Mouse (Mus musculus) monocyte, adult 5-6 weeks (primary cell): ENCODE results near the gene Sarnp. TPM values are rescaled to one million over a fixed set of nuclear protein-coding genes. Genes with fewer than 3 reads are reported as not detected.

Experiments
- ATAC-seq: fragments of 153-309, 156-312 bp; replicated peaks from 2 replicates; pipeline ENCODE4 v1.8.0; 2017; ENCODE audit warnings: mild to moderate bottlenecking; ENCODE audit not compliant: low TSS enrichment, insufficient number of reproducible peaks, severe bottlenecking, poor library complexity, low FRiP score
- total RNA-seq: library from RNA; stranded (forward); fragments of 200-1000, 200-491, 200-594 nt; gene quantifications from 3 replicates; pipeline ENCODE4 v1.2.3, GENCODE M21; 2017

The Sarnp gene
- total RNA-seq, 1 experiment from 2014 or later: 244 TPM

GRCm38 (mm10) chr10:128908778-128909448 lies 91.8 kb downstream of the Sarnp start:
- ATAC-seq: no peak

- no peak for ATAC-seq
Observed at GRCm38 (mm10) chr10:128909567-128910028, 92.5 kb downstream of the Sarnp start.

- ATAC-seq: no peak
Observed at GRCm38 (mm10) chr10:128910066-128910841, 93.1 kb downstream of the Sarnp start.

GRCm38 (mm10) chr10:128911430-128911829 lies 94.3 kb downstream of the Sarnp start:
- no peak for ATAC-seq

- no peak for ATAC-seq
Observed at GRCm38 (mm10) chr10:128912268-128912667, 95.1 kb downstream of the Sarnp start.

DNA sequence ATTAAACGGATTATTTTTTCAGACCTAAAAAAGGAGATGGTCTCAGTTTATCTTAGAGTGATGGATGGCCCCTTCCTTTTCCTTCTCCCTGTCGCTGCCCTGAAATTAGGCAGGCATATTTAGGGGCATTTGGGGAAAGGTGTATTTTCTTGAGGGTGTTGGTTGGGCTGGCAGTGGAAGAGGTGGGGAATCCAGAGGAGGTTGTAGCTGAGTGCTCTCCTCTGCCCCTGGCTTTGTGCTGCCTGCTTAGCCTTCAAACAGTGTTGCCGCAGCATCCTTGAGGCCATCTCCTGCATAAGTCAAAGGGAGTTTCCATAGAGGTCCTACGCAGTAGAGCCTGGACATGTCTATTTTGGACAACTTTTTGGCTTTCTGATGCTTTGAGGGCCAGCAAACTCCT lies 95.7 kb downstream of the Sarnp start:
- ATAC-seq: no peak

DNA sequence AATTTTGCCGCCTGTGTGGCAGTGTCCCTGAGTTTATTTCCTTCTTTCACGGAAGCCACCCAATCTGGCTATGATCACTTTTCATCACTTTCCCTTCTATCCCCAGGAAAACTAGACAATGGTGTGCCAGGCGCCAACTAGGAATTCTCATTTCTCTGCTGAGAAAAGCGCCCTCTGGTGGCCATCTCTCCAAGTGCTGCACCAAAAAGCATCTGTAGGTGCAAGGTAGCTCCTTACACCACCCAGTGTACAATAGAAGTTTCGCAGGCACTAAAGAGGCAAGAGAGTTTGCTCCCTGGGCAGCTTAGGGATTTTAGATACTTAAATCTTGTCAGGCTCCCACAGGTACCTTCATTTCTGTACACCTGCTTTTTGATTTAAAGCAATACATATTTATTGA lies 96.1 kb downstream of the Sarnp start:
- peak; percentile 33; the same call in 1 of the 2 replicates for ATAC-seq

GRCm38 (mm10) chr10:128913696-128914095 lies 96.6 kb downstream of the Sarnp start:
- no peak for ATAC-seq

DNA sequence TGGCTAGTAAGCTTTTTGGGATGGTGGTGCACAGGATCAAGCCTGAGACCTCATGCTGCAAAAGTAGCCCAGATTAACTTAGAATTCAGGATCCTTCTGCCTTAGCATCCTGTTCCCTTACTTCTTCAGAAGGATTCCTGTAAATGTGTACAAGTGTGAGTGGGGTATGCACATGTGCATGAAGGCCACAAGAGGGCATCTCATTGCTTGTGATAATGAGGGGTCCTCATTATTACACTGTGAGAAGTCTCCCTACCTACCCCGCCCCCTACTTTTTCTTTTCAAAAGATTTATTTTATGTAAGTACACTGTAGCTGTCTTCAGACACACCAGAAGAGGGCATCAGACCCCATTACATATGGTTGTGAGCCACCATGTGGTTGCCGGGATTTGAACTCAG lies 98.4 kb downstream of the Sarnp start:
- no peak for ATAC-seq

DNA sequence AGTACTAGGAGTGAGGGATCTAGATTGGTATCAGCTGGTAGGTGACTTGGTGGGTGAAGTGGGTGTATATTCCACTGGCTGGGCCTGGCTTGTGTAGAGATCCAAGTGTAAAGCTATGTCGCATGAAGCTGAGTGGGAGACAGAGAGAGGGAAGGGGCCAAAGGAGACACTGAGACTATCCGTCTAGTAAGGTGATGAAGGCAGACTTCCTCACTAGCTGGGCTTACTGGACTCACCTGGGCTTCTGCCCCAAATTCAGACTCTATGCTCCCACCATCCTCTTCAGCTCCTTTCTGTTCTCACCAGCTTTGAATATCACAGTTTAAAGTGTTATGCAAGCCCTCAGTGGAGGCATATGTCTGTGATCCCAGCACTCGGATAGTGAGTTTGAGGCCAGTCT lies 99.5 kb downstream of the Sarnp start:
- ATAC-seq: no peak

DNA sequence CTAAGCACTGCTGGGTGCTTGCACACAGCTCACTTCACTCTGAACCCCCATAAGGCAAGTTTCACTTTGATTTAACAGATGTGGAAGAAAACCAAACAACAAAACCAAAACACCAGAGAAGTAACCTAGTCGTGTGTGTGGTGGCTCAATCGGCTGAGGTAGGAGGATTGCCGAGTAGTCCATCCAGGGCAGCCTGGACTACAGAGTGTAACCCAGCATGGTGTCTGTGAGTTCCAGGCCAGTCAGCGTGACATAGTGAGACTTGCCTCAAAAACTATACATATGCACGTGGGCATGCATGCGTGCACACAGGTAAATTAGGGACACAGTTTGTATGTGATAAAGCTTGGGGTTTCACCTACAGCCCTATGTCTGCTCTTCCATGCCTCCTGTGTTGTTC lies 100.3 kb downstream of the Sarnp start:
- no peak for ATAC-seq

DNA sequence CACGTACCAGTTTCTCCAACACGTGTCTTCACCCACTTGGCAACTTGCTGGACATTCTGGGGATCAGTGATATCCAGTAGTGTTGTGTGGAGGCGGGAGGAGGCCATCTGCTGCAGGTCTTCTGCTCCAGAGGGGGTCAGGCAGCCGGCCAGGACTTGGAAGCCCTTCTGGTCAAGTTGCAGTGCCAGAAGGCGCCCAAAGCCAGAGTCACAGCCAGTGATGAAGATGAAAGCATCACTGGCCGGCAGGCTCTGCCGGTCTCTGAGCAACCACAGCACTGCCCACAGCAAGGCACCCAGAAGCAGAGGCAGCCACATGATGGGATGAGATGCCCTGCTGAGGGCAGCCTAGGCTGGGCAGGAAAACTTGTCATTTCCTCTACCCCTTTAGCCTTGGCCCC lies 101.1 kb downstream of the Sarnp start:
- ATAC-seq: no peak

DNA sequence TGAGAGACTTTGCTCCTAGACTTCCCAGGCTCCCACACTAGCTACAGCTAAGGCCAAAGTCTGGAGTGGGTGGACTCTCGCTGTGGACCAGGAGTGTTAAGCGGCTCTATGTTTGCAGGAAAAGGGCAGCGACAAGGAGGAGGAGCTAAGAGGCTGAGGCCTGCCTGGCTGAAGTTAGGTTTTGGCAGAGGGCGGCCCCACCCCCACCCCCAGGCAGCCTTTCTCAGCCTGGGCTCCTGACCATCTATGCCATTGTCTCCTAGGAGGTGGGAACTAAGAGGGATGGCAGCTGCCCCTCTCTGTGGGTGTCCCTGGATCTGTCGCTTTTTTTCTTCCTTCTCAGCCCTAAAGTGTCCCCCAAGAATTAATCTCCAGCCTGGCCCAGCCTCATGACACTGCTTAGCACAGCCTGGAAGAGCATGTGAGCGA lies 102.1 kb downstream of the Sarnp start:
- ATAC-seq: no peak

GRCm38 (mm10) chr10:128919966-128920365 lies 102.8 kb downstream of the Sarnp start:
- ATAC-seq: no peak

DNA sequence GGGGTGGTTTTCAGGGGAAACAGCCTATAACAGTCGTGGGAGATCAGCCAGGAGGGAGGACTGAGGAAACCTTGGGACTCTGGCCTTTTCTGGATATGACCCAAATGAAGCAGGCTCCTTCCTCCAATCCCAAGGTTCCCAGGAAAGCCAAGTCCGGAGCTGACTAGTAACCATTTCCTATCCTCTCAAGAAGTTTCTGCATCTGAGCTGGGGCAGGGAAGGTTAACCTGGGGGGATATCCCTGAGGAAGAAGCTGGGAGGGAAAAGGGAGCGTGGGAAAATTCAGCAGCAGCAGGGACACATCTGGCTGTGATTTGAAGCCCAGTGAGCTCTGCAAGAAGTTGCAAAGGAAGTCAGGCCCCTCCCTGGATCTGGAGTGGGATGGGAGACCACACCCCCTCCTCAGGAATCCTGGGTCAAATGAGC lies 103.6 kb downstream of the Sarnp start:
- ATAC-seq: no peak

DNA sequence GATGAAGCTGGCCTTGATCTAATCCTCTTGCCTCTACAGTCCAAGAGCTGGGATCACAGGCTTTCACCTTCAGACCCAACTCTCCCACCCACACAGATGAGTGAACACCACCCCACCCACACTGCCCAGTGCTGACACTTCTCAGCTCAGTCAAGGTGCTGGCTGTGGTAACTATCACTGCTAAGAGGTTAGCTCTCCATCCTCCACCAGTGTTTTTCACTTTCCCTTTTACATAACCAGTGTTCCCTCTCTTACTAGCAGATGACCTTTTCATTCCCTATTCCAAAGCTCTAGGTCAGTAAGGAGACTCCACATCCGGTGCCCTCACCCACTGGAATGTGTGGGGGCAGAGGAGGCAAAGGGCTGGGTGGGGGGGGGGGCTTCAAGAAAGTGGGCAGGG lies 104.1 kb downstream of the Sarnp start:
- ATAC-seq: no peak

- ATAC-seq: no peak
Observed at GRCm38 (mm10) chr10:128921883-128922821, 105.0 kb downstream of the Sarnp start.

DNA sequence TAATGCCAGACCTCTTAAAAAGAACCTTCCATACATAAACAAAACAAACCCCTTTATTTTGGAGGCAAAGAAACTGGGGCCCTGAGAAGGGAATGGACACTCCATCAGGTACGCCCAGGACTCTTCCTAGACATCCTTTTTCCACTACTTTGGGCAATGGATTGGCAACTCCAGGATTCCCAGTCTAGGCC lies 105.6 kb downstream of the Sarnp start, which contains the start of gene Rdh5:
Gene Rdh5, minus strand, starts transcription at position 67 of the 191 bp plus-strand sequence.
- no peak for ATAC-seq

- ATAC-seq: peak; percentile 88
Observed at GRCm38 (mm10) chr10:128923013-128923691, 106.0 kb downstream of the Sarnp start.
